Mouse (Mus musculus) lung, embryonic 14.5 days (tissue): Measurements from ENCODE around the gene Slit1. TPM values are rescaled to one million over a fixed set of nuclear protein-coding genes. Genes with fewer than 3 reads are reported as not detected.

ENCODE experiments used
- ATAC-seq: fragments of 200-750 bp; cut with Nextera tagmentation; 2 replicates; pipeline ENCODE4 v1.8.0; 2017; ENCODE audit warnings: mild to moderate bottlenecking, moderate TSS enrichment, moderate library complexity; ENCODE audit not compliant: insufficient read depth
- DNase-seq: peaks from one replicate; pipeline ENCODE4 v3.0.0-alpha.2; 2015
- H3K27ac ChIP-seq: fragments of 300-500 bp; sonication (generic); 2 replicates; pipeline ENCODE4 v1.5.1; 2014; ENCODE audit warnings: low read depth, mild to moderate bottlenecking, moderate library complexity
- H3K27me3 ChIP-seq: fragments of 300-500 bp; sonication (generic); 2 replicates; pipeline ENCODE4 v1.6.1; 2014; ENCODE audit warnings: low read length, control low read depth; ENCODE audit not compliant: insufficient read depth
- H3K36me3 ChIP-seq: fragments of 300-500 bp; sonication (generic); 2 replicates; pipeline ENCODE4 v1.6.1; 2014; ENCODE audit warnings: control low read depth; ENCODE audit not compliant: insufficient read depth
- H3K4me1 ChIP-seq: fragments of 300-500 bp; sonication (generic); 2 replicates; pipeline ENCODE4 v1.6.1; 2014; ENCODE audit warnings: antibody characterized with exemption, control low read depth; ENCODE audit not compliant: insufficient read depth
- H3K4me2 ChIP-seq: fragments of 300-500 bp; sonication (generic); 2 replicates; pipeline ENCODE4 v1.6.1; 2014; ENCODE audit warnings: mild to moderate bottlenecking
- H3K4me3 ChIP-seq: fragments of 300-500 bp; sonication (generic); 2 replicates; pipeline ENCODE4 v1.5.1; 2014; ENCODE audit warnings: low read depth, low read length
- H3K9ac ChIP-seq: fragments of 300-500 bp; sonication (generic); 2 replicates; pipeline ENCODE4 v1.6.1; 2014
- H3K9me3 ChIP-seq: fragments of 300-500 bp; sonication (generic); 2 replicates; pipeline ENCODE4 v1.6.1; 2016; ENCODE audit warnings: low read depth, low read length, control low read depth
- CTCF ChIP-seq: IDR thresholded peaks from 2 replicates; pipeline ENCODE4 v1.5.1; 2016; ENCODE audit warnings: antibody characterized with exemption, low read depth
- WGBS: fragments of 180-500 bp; shearing (Covaris S2); extraction: QIAGEN DNeasy Blood & Tissue Kit; methylation state at CpG from one replicate; pipeline ENCODE4 v1.1.7; 2014; 5-methylcytosine and 5-hydroxymethylcytosine counted together
- polyA plus RNA-seq: library from polyadenylated mRNA; unstranded; fragments of >200 nt; fragmentation: Nextera tagmentation; extraction: Ambion mirVana; gene quantifications from 2 replicates; pipeline ENCODE4 v1.2.1, GENCODE M21; 2014

Slit1 gene
- polyA plus RNA-seq, 1 experiment from 2014 or later = 0.24 TPM

DNA sequence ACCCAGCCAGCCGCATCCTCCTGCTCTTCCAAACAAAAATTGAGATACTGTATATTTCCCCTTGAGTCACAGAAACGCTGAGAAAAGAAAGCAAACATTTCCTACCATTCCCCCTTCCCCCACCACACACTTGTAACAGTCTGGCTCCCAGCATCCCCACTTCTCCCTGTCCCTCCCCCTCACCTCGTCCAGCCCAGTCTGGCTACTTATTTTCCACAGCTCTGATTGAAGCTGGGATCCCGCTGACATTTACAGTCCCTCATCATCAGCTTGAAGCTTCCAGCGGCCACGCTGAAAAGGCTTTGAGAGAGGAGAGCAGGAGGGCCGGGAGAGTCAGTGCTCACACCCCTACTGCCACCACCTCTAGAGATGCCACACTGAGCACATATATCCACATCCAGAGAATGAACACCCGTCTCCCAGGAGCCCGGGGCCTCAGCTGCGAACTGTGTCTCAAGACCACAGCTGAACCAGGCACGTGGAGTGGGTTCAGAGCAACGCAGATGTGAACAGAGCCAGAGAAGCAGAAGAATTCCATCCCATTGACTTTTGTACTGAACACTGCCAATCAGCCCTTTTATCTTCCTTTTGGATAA, 73.6 kb downstream of the Slit1 start:
- DNase-seq = no peak
- Histone ChIP-seq H3K27me3 (peaks cover 5% of the 10 kb centered on the region; the same call in 1 of the 2 replicates), H3K4me1 (no peaks in the 10 kb centered on the region; the same call in 1 of the 2 replicates), H3K4me2 (no peak overlapping the region), H3K36me3 (no peaks in the 10 kb centered on the region), H3K9ac (no peak overlapping the region), H3K9me3 (no peaks in the 10 kb centered on the region), H3K4me3 (no peak overlapping the region), H3K27ac (no peak overlapping the region)
- no peak for ATAC-seq
- WGBS = 20% methylated on average over 12 of the region's 12 CpGs
- TF ChIP-seq CTCF = no peak

DNA sequence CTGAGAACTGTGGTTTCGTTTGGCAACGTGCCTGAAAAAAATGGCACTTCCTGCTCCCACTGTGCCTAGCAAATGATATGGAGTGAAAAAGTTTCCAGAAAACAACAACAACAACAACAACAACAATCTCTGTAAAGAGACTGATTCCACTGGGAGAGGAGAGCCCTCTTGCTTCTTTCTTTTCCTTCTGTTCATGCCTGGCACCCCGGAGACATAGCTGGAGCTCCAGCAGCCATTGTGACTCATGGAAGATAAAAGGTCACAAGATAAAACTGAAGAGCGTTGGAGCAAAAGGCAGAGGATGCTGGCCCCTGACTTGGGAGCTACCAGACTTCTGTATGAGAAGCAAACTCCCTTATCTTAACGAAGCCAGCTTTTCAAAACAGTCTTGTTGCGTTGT, 75.9 kb downstream of the Slit1 start:
- no peak for TF ChIP-seq CTCF
- DNase-seq (no peak), ATAC-seq (no peak)
- Histone ChIP-seq H3K4me1 (no peaks in the 10 kb centered on the region; the same call in 1 of the 2 replicates), H3K27me3 (peaks cover 13% of the 10 kb centered on the region; the same call in 1 of the 2 replicates), H3K27ac (no peak overlapping the region), H3K4me2 (no peak overlapping the region), H3K9me3 (no peaks in the 10 kb centered on the region), H3K9ac (no peak overlapping the region), H3K4me3 (no peak overlapping the region), H3K36me3 (no peaks in the 10 kb centered on the region)
- WGBS = 23% methylated on average over 6 of the region's 6 CpGs

DNA sequence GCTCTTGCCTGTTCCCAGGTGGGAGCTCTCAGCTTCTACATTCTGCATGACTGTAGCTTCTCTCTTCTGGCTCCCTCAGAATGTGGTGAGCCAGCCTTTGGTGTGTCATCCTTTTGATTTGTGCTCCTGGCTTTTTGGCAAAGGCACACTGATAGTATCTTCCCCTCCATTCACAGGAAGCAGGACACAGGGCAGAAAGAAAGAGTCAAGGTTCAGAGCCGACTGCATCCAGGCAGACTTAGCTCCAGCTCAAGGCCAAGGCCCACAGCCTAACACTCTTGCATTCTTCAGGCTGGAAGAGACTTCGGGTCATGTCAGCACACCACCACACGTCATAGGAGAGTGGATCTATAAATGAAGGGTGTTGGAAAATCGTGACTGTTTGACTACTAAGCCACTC, 77.5 kb downstream of the Slit1 start:
- H3K4me3 ChIP-seq = no peak overlapping the region
- TF ChIP-seq CTCF = no peak
- no peak overlapping the region for H3K27ac ChIP-seq
- peaks cover 13% of the 10 kb centered on the region; the same call in 1 of the 2 replicates for H3K27me3 ChIP-seq
- H3K36me3 ChIP-seq = no peaks in the 10 kb centered on the region
- no peak for DNase-seq
- no peak for ATAC-seq
- H3K9me3 ChIP-seq = no peaks in the 10 kb centered on the region
- H3K9ac ChIP-seq = no peak overlapping the region
- WGBS = 46% methylated on average over 4 of the region's 4 CpGs
- no peaks in the 10 kb centered on the region; the same call in 1 of the 2 replicates for H3K4me1 ChIP-seq
- no peak overlapping the region for H3K4me2 ChIP-seq

DNA sequence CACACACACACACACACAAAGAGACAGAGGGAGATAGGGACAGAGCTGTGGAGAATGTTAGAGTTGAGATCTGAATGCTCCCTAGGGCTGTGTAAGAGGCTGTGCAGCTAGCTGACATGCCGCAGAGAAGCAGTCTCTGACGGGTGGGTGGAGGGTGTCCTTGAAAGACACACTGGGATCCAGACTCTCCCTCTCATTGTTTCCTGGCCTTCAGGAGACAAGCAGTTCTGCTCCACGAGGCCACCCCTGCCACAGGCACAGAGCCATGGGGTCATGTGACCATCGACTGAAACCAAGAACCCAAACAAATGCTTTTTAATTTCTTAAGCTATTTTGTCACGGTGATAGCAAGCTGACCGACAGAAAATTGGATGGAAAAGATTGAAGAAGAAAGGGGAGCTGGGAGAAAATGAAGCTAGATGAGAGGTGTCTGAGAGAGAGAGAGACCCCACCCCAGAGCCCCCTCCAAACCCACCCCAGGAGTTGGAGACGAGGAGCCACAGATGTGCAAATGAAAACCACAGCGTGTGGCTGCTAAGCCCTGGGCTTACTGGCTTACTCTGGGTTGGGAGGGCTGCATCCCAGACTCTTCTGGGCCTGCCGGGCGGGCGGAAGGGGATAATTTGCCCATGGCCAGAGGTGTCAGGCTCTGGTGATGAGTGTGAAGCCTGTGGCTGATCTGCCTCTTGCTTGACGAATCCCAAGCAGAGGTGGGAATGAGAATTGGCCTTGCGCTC, 79.8 kb downstream of the Slit1 start:
- no peaks in the 10 kb centered on the region for H3K36me3 ChIP-seq
- H3K27me3 ChIP-seq = peaks cover 13% of the 10 kb centered on the region; the same call in 1 of the 2 replicates
- no peak for TF ChIP-seq CTCF
- no peaks in the 10 kb centered on the region for H3K9me3 ChIP-seq
- H3K4me2 ChIP-seq = no peak overlapping the region
- ATAC-seq = no peak
- H3K27ac ChIP-seq = no peak overlapping the region
- 11% methylated on average over 13 of the region's 13 CpGs for WGBS
- no peaks in the 10 kb centered on the region for H3K4me1 ChIP-seq
- no peak overlapping the region for H3K4me3 ChIP-seq
- DNase-seq = peak; percentile 22
- H3K9ac ChIP-seq = no peak overlapping the region

DNA sequence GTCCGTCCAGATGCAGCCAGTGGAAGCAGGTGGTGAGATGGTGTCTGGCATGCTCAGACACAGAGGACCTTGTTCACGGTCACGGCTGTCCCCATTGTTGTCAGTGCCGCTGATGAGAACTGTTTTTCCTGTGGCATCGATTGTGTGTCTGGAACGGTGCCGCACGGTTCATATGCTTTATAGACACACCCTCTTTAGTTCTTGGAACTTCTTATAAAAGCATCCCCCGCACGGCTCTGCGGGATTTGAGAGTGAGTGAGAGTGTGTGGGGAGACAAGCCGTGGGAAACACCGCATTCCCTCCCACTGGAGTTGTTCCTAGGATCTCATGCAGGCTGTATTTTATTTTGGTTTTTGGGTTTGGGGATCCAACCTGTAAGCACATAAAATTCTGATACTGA, 82.0 kb downstream of the Slit1 start:
- no peak for TF ChIP-seq CTCF
- H3K27me3 ChIP-seq = peaks cover 35% of the 10 kb centered on the region; the same call in 1 of the 2 replicates
- H3K9ac ChIP-seq = no peak overlapping the region
- H3K4me1 ChIP-seq = no peaks in the 10 kb centered on the region
- ATAC-seq (no peak), DNase-seq (no peak)
- H3K27ac ChIP-seq = no peak overlapping the region
- WGBS = 82% methylated on average over 13 of the region's 13 CpGs
- no peak overlapping the region for H3K4me2 ChIP-seq
- no peaks in the 10 kb centered on the region for H3K9me3 ChIP-seq
- H3K36me3 ChIP-seq = no peaks in the 10 kb centered on the region
- H3K4me3 ChIP-seq = no peak overlapping the region

DNA sequence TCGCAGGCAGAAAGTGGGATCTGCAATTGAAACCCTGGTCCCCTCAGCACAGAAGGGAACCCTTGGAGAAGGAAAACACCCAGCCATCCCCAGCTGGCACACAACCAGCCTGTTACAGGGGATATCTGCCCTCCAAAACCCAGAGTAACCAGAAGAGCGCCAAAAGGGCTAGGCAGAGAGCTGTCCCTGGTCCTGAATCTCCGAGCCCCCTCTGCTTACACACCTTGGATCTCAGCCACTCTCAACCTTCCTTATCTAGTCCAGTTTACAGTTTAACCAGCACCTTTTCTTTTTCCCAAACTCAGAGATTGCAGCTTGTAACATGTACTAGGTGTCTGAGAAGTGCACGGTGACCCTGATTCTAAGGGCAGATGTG, 82.5 kb downstream of the Slit1 start:
- peaks cover 37% of the 10 kb centered on the region; the same call in 1 of the 2 replicates for H3K27me3 ChIP-seq
- H3K9me3 ChIP-seq = no peaks in the 10 kb centered on the region
- H3K4me2 ChIP-seq = no peak overlapping the region
- no peak overlapping the region for H3K27ac ChIP-seq
- no peak overlapping the region for H3K4me3 ChIP-seq
- H3K4me1 ChIP-seq = no peaks in the 10 kb centered on the region
- no peaks in the 10 kb centered on the region for H3K36me3 ChIP-seq
- ATAC-seq (no peak), DNase-seq (peak; percentile 91)
- WGBS = 13% methylated on average over 4 of the region's 4 CpGs
- H3K9ac ChIP-seq = no peak overlapping the region
- TF ChIP-seq CTCF = no peak

DNA sequence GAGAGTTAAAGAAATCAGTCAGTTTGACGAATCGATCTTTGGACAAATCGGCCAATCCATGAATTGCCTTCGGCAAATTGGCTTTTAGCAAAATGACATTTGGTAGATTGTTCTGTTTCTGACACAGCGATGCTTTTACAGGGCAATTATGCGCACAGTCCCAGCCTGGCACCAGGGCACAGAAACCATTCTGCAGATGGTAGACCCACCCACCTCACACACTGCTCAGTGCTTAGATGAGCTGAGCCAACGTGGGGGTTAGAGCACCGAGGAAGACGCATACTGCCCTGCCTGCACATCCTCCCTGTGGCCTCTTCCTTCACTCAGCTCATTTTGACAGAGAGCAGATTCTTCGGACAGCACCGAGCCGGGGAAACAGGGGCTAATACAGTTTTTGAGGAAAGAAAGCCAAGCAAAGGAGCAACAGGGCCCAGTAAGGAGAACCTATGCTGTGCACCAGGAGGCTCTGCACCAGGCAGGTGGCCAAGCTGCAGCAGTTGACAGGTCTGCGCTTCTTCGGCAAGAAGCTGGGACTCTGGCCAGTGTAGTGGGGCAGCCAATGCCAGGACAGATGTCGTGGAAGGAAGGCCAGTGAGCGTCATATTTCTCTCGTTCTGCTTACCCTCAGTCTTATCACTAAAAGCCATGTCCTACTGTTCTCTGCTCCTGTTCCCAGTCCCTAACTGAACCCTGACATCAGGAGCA, 83.0 kb downstream of the Slit1 start:
- no peak for DNase-seq
- Histone ChIP-seq H3K36me3 (no peaks in the 10 kb centered on the region), H3K27me3 (peaks cover 37% of the 10 kb centered on the region; the same call in 1 of the 2 replicates), H3K4me1 (no peaks in the 10 kb centered on the region), H3K9me3 (no peaks in the 10 kb centered on the region), H3K27ac (no peak overlapping the region), H3K4me2 (no peak overlapping the region), H3K4me3 (no peak overlapping the region), H3K9ac (no peak overlapping the region)
- no peak for ATAC-seq
- no peak for TF ChIP-seq CTCF
- 65% methylated on average over 17 of the region's 17 CpGs for WGBS
